Mouse (Mus musculus): ENCODE results near the gene Usp40.

DNA sequence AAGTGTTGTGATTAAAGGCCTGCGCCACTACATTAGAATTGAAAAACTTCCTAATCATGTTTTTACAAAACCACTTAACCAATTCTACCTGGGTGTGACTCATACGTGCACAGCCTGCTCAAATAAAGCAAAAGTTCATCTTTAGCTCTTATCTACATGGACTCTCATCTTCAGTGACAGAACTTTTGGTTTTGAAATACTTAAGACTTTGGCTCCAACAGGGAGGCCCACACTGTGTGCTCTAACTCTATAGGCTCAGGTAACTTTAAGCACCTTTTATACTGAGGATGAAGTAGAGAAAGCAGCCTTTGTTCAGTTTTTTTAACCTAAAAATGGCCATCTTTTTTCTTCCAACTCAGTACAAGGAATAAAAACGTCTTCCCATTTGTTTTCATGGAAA is 55.3 kb downstream of the Usp40 start:
- TF ChIP-seq HCFC1 (IDR thresholded peaks at IDR 0.05; ENCODE audit: borderline replicate concordance, insufficient read depth, low read length): no peak
- TF ChIP-seq MAFK (IDR thresholded peaks at IDR 0.05; ENCODE audit: insufficient read depth, low read depth, low read length): no peak
- TF ChIP-seq ZC3H11A (IDR thresholded peaks at IDR 0.05; ENCODE audit: borderline replicate concordance, low read depth, low read length): no peak
- TF ChIP-seq CHD2 (IDR thresholded peaks at IDR 0.05; ENCODE audit: low read depth, low read length): no peak
